Mouse (Mus musculus) adrenal gland, postnatal 25 days (tissue): ENCODE measurements around the gene Tmem119. TPM values are rescaled to one million over a fixed set of nuclear protein-coding genes. Genes with fewer than 3 reads are reported as not detected.
"Not testable (repeated sequence)": the region's sequence is repeated elsewhere in the genome, so short reads cannot be mapped to it uniquely, and the experiment has no call there.

Source experiments
- DNase-seq: peaks from one replicate; pipeline ENCODE4 v3.0.0; 2021; ENCODE audit warnings: mixed read lengths
- total RNA-seq: library from RNA; stranded (reverse); gene quantifications from 2 replicates; pipeline ENCODE4 v1.2.3, GENCODE M21; 2021

Tmem119 gene
- total RNA-seq, 1 experiment from 2014 or later, result 7.7 TPM

GRCm38 (mm10) chr5:113815638-113816152, 15.4 kb upstream of the Tmem119 start:
- DNase-seq, result peak; percentile 89

DNA sequence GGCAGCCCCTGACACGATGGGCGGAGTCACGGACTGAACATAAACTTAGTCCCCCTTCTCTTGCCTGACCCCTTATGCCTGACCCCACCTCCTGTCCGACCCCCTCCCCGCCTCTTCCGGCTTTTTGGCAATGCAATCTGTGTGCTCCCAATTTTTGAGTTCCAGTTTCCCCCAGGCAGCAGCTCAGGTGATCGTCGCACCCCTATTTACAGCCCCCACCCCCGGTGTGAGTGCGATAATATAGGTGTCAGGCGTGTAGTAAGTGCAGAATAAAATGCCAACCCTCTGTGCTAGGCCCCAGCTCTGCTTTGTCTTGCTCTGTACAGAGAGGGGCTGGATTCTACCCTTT, 14.7 kb upstream of the Tmem119 start:
- DNase-seq, result no peak

GRCm38 (mm10) chr5:113814111-113815040, 14.1 kb upstream of the Tmem119 start:
- no peak for DNase-seq

DNA sequence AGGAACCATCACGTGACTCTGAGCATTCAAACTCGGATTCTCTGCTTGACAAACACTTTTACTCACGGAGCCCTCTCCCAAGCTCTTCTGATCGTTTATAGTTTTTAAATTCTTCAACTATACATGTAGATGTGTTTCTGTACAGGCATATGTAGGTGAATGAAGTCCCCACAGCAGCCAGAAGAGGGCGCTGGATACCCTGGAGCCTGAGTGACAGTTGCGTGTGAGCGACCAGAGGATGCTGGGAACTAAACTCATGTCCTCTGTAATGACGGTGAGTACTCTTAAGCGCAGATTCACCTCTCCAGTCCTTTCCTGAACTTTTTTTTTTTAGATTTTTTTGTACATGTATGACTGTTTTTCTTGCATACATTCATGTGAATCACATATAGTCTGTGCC, 13.3 kb upstream of the Tmem119 start:
- DNase-seq, result no peak

DNA sequence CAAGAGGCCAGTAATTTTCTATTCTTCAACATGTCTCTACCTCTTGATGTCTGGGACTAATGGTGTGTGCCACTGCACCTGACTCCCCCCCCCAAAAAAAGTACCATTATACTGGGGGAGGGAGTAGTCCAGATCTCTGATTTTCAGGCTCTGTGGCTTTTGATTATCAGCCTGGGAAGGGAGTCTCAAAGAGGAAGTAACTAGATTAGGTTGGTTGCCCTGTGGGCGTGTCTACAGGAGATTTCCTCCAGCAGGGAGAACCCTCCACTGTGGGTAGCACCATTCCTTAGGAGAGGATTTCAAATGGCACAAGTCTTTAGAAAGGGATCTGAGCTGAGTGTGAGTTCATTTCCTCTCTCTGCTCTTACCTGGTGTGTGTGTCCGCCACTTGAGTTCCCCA, 12.3 kb upstream of the Tmem119 start:
- no peak for DNase-seq

GRCm38 (mm10) chr5:113811824-113812420, 11.6 kb upstream of the Tmem119 start:
- DNase-seq, result not testable (repeated sequence)

GRCm38 (mm10) chr5:113810111-113810510, 9.8 kb upstream of the Tmem119 start:
- no peak for DNase-seq

DNA sequence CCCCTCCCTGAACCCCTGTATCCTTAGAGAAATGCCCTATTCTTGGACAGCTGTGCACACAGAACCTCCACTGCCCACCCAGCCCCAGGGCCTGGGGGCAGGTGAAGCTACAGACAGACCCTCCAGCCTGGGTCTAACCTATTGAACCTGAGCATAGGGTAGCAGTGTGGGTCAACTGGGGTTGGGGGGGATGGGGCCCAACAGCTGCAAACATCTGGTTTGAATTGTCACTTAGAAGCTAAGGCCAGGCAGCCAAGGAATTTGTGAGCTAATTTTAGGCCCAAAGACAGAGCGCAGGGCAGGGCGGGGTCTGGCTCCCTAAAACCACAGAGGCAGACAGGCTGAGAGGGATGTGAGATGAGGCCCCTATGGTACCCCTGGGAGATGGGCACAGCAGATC, 7.9 kb upstream of the Tmem119 start:
- no peak for DNase-seq

DNA sequence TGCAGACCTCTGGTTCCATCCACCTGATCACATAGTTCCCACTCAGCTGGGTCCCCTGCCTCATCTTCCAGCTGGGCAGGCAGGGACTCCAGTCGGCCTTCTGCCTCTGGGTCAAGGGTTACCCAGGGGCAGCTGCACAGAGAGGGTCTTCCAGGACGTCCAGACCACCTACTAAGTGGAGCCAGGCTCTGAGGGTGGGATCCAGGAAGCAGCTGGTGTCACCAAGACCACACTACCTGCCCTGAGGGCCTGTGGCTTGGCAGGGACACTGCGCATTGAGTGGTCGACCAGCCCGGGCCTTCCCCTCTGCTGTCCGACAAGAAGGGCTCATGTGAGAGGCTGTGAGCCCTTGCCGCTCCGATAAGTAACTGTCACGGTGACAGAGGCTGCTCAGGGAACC, 7.4 kb upstream of the Tmem119 start:
- DNase-seq, result no peak

- DNase-seq, result no peak
These were observed 6.1 kb upstream of the Tmem119 start for GRCm38 (mm10) chr5:113806414-113806813.

DNA sequence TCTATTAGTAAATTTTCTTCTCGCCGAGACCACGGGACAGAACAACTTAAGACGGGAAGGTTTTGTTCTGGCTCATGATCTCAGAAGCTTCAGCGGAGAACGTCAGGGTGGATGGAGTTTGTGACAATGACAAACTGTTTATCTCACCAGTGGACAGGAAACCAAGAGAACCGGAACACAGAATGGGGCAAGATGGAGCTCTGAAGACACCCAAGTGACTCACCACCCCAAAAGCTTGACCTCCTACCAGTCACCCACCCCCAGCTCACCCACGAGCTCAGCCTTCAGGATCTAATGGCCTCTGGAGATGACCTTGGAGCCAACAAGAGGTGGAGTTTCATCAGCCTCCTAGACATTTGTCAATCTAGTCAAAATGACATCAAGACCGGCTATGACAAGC, 5.0 kb upstream of the Tmem119 start:
- no peak for DNase-seq

DNA sequence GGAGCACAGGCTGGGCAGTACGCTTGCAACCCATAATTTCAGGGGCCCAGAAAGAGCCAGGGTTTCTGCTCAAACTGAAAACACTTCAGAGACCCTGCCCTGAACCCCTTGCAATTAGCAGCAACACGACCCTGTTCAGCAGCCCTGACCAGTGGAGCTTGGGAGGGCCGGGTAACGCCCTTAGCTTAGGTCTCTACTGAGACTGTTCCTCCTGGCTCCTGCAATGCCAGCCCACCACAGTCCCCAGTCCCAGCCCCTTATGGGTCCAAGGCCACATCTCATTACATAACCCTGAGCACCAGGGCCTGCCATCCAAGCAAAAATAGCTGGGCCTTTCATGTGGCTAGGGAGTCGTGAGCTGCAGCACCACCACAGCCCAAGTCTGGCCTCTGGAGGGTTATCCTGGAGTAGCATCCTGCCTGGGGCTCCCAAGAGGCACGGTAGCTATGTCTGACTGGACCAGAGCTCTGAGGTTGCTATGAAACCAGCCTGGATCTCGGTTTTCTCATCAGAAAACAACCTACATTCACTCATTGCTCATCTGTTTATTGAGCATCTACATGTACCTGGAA, 4.2 kb upstream of the Tmem119 start:
- no peak for DNase-seq

DNA sequence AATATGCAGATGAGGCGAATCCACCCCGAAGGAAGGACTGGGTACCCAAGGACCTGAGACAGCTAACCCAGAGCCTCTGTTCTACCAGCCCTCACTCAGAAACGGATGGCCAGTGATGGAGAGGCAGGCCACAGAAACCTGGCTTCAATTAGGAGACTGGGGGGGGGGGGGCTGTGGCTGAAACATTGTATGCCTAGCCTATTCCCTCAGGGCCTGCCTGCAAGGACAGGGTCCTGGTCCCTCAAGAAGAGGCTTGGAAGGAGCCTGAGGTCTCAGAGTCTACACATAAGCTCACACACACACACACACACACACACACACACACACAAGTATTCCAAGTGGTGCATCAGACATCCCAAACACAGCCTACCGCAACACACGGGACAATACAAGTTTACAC, 625 bp downstream of the Tmem119 start:
- no peak for DNase-seq

DNA sequence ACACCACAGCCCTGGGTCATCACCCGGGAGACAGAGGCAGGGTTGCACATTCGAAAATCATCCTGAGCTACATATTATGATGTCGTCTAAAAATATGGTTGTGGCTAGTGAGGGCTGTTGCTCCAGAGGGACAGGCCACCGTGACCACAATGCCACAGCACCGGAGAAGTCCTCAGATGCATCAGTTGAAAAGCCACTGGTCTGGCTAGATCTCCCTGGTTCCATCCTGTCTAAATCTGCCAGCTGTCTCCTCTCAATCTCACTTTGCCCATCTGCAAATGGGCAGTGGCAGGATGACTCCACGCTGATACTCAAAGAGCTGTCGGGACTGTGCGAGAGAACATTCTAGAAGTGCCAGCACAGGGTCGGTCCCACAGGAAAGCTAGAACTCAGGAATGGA, 1.8 kb downstream of the Tmem119 start:
- no peak for DNase-seq

DNA sequence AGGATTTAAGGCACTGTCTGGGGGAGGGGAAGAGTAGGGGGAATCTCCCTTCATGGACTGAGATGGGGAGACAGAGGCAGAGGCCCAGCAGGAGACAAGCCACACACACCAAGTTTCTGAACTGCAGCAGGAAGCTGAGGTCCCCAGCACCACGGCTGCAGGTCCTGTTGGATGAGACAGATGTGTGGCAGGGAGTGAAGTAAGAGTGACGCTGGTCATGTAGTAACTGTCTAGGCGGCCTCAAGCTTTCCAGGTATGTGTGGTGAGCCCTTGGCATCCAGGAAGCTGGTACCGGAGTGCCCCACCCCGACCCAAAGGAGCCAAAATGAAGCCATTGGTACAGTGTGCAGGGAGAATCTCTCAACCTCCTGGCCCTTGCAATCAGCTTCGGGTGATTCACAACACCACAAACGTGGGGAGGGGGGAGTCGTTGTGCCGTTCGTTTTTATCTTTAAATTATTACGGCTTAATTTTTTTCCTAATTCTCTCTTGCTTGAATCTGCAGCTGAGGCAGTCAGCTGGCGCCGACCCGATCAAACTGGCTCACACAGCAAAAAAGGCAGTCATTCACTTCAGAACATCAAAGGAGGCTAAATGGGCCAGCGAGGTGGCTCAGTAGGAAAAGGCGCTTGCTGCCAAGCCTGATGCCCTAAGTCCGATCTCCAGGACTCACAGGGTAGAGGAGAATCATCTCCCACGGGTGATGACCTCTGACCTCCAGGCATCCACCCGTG, 3.0 kb downstream of the Tmem119 start:
- no peak for DNase-seq

DNA sequence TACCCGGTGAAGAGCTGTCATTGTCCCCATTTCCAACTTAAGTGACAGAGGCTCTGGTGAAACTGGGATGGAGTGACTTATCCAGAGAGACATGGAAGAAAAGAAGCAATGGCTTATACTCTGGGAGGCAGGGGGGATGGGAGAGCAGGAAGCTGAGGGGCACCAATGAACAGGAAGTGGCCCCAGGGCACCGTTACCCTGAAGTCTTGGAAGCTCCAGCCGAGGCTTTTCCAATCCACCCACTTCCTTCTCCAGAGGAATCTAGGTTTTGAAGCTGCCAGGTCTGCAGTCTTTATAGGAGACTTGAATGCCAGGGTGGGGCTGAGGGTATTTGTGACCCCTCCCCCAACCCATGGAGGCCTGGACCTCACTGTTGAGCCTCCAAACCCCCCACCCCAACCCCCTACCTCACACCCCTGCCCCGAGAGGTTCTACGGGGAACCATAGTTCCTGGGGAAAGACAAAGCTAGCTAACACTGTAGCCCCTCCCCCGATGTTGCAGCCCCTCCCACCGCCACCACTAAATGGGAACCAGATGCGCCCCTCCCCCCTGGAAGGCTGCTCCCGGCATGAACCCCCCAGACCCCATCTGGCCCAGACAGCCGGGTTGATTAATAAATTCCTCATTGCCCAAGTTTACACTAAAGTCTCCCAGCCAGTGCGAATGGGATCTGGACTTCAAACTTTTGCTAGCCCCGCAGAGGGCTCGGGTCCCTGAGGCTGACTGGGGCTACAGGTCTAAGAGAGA, 3.7 kb downstream of the Tmem119 start:
- DNase-seq, result no peak

- DNase-seq, result no peak
These were observed 8.9 kb downstream of the Tmem119 start for GRCm38 (mm10) chr5:113791197-113792095.

DNA sequence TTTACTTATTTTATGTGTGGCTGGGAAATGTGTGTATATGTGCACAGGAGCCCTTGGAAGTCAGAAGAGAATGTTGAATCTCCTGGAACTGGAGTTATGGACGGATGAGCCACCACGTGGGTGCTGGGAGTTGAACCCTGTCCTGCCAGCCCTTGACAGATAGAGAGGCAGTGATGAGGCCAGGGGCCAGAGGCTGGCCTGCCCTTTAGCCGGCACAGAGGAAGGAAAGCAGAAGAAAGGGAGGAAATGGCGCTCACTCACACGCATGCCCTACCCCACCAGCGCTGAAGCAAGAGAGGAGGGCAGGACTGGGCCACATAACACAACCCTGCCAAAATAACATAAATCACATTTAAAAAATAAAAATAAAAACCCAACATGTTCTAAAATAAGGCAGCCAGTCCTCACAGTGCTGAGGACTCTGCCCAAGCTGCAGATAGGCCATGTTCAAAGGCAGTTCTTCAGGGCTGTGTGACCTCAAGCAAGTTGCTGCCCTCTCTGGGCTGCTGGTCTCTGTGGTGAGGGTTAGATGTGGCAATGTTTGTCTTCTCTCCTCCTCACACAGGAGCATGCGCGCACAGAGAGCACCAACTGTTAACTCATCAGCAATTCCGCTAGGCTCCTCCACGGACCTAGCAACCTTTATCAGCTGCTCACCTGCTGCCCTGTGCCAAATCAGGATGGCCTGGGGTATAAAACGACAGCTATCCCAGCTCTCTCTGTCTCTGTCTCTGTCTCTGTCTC, 9.7 kb downstream of the Tmem119 start:
- no peak for DNase-seq

DNA sequence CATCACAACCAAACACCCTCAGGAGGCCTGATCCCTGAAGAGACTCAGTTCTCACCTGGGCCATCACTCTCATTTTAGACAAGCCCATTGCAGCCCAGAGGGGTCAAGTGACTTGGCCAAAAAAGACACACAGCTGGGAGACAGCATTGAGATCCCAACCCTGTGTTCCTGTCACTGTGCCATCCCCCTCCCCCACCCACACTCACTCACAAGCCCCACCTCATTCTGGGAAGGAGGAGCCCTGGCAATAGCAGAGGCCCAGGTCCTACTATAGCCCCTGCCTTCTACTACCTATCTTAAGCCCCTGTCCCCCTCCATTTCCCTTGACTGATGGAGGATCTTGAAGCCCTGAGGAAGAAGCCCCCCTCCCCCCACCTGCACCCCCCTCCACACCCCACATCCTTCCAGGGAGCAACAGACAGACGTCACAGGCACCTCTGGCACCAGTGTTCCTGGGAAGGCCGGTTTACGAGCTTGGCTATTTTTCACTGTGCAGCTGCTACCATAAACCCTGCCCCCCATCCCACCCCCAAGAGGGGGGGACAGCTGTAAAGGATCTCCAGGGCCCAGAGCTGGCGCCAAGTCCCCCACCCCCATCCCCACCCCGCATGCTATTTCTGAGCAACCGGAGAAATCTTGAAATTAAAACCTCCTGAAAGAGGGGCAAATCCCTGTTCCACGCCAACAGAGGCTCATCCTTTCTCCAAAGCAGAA, 11.1 kb downstream of the Tmem119 start:
- no peak for DNase-seq
